Mouse (Mus musculus) megakaryocyte, embryonic 14.5 days (primary cell): Measurements from ENCODE around the gene Fcho2.

Source experiments
- FLI1 ChIP-seq: IDR thresholded peaks from 2 replicates; pipeline ENCODE4 v1.6.1; 2012; ENCODE audit warnings: low read length, inconsistent platforms, mixed read lengths
- GATA1 ChIP-seq: IDR thresholded peaks from 3 replicates; pipeline ENCODE4 v1.6.1; 2012; ENCODE audit warnings: mixed read lengths, low read length, inconsistent platforms, borderline replicate concordance

DNA sequence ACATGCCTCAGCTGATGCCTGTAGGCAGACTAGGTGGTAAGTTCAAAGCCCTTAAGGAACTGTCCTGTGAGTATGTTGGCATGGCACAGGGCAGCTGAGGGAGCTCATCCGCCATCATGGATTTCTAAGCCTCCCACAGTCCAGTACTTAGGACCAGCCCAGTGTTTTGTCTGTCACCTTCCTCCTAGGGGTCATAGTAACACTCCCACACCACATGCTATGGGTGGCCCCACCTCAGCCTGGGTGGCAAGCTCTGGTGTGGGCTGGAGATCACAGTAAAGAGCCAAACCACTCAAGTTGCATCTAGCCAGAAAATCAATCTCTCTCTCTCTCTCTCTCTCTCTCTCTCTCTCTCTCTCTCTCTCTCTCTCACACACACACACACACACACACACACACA is 136.0 kb downstream of the Fcho2 start:
- TF ChIP-seq GATA1 (no peak), FLI1 (no peak)
